Mouse (Mus musculus): ENCODE measurements around the gene Tex30.

Tex30 gene

DNA sequence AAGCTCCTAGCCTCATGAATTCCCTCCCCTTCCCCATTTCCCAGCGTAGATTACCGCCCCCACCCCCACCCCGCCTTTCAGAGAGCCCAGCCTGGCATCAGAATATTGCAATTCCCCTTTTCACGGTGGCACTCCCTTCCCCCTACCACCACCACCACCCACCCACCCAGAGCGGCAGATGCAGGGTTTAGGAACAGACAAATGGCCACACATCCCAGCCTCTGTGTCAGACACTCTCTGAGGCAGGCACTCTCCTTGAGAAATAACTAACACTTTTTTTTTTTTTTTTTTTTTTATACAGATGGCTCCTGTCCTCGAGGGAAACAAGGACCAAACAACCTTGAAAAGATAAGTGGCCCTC, 59.7 kb downstream of the Tex30 start:
- peak; percentile 7 for DNase-seq (ENCODE audit: low read depth, low spot score)

GRCm38 (mm10) chr1:44041797-44042554, 60.3 kb downstream of the Tex30 start:
- DNase-seq (ENCODE audit: low read depth, low spot score) = peak; percentile 72

Measured in ZHBTc4 (cell line).